Mouse (Mus musculus) erythroblast, embryonic 14.5 days (primary cell): ENCODE data around the gene Prkg1.

ENCODE experiments used
- GATA1 ChIP-seq: IDR thresholded peaks from 2 replicates; pipeline ENCODE4 v1.6.1; 2012; ENCODE audit warnings: low read length, inconsistent platforms, mixed read lengths
- TAL1 ChIP-seq: IDR thresholded peaks from 3 replicates; pipeline ENCODE4 v1.6.1; 2012; ENCODE audit warnings: low read length, inconsistent platforms, mixed read lengths

GRCm38 (mm10) chr19:31764801-31765340, at the start of gene Prkg1:
- TF ChIP-seq GATA1 (no peak), TAL1 (no peak)
